Mouse (Mus musculus) embryonic facial prominence, embryonic 11.5 days (tissue): ENCODE data around the gene Nav2. TPM values are rescaled to one million over a fixed set of nuclear protein-coding genes. Genes with fewer than 3 reads are reported as not detected.

ENCODE experiments used
- ATAC-seq: fragments of 200-750 bp; cut with Nextera tagmentation; replicated peaks from 2 replicates; pipeline ENCODE4 v1.8.0; 2017; ENCODE audit warnings: low read depth; ENCODE audit not compliant: insufficient number of reproducible peaks, low FRiP score, low TSS enrichment
- DNase-seq: peaks from one replicate; pipeline ENCODE4 v3.0.0-alpha.2; 2015; ENCODE audit warnings: low spot score
- H3K27ac ChIP-seq: fragments of 300-500 bp; sonication (generic); replicated peaks from 2 replicates; pipeline ENCODE4 v1.5.1; 2014; ENCODE audit warnings: mild to moderate bottlenecking, low read depth, low read length, control low read depth
- H3K27me3 ChIP-seq: fragments of 300-500 bp; sonication (generic); 2 replicates; pipeline ENCODE4 v1.6.1; 2014; ENCODE audit warnings: mild to moderate bottlenecking, low read length, moderate library complexity, mixed read lengths; ENCODE audit not compliant: control insufficient read depth, insufficient read depth
- H3K36me3 ChIP-seq: fragments of 300-500 bp; sonication (generic); replicated peaks from 2 replicates; pipeline ENCODE4 v1.6.1; 2014; ENCODE audit warnings: low read depth, mild to moderate bottlenecking, low read length, moderate library complexity, mixed read lengths; ENCODE audit not compliant: control insufficient read depth, insufficient read depth
- H3K4me1 ChIP-seq: fragments of 300-500 bp; sonication (generic); 2 replicates; pipeline ENCODE4 v1.6.1; 2014; ENCODE audit warnings: low read length, mixed read lengths; ENCODE audit not compliant: control insufficient read depth, insufficient read depth
- H3K4me2 ChIP-seq: fragments of 300-500 bp; sonication (generic); 2 replicates; pipeline ENCODE4 v1.6.1; 2014; ENCODE audit warnings: low read depth, mild to moderate bottlenecking, control low read depth, low read length, moderate library complexity
- H3K4me3 ChIP-seq: fragments of 300-500 bp; sonication (generic); 2 replicates; pipeline ENCODE4 v1.5.1; 2014; ENCODE audit warnings: low read depth, low read length, control low read depth
- H3K9ac ChIP-seq: fragments of 300-500 bp; sonication (generic); replicated peaks from 2 replicates; pipeline ENCODE4 v1.6.1; 2014; ENCODE audit warnings: mild to moderate bottlenecking, control low read depth, low read length
- H3K9me3 ChIP-seq: fragments of 300-500 bp; sonication (generic); replicated peaks from 2 replicates; pipeline ENCODE4 v1.6.1; 2016; ENCODE audit warnings: mild to moderate bottlenecking, low read length, inconsistent platforms, mixed read lengths; ENCODE audit not compliant: control insufficient read depth
- WGBS: fragments of 180-500 bp; shearing (Covaris S2); extraction: QIAGEN DNeasy Blood & Tissue Kit; methylation state at CpG from one replicate; pipeline ENCODE4 v1.1.7; 2014; 5-methylcytosine and 5-hydroxymethylcytosine counted together
- polyA plus RNA-seq: library from polyadenylated mRNA; unstranded; fragments of >200 nt; fragmentation: Nextera tagmentation; extraction: Ambion mirVana; gene quantifications from 2 replicates; pipeline ENCODE4 v1.2.1, GENCODE M21; 2014

Gene Nav2
- polyA plus RNA-seq, 1 experiment from 2014 or later = 7.3 TPM

DNA sequence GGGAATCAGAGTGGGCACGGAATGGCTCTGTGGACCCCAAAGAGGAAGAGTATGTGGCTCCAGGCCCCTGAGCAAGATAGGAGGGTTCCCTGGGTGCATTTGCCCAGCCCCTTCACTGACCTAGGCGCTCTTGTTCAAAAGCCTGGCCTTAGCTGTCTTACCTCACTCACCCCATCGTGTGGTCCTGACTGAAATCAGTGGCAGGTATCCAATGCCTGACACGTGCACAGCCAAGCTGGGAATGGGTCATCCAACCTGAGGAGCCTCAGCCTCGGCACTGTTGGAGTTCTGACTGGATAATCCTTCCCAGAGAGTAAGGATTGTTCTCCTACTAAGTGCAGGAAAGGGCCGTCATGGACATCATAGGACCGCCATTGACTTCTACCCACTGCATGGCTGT, 485.3 kb downstream of the Nav2 start:
- Histone ChIP-seq H3K4me1 (no peaks in the 10 kb centered on the region; the same call in 1 of the 2 replicates), H3K4me2 (no peak overlapping the region), H3K9ac (no peak overlapping the region), H3K27ac (no peak overlapping the region), H3K9me3 (no peaks in the 10 kb centered on the region), H3K36me3 (no peaks in the 10 kb centered on the region), H3K4me3 (no peak overlapping the region), H3K27me3 (no peaks in the 10 kb centered on the region)
- DNase-seq (no peak), ATAC-seq (no peak)
- WGBS = 88% methylated on average over 7 of the region's 7 CpGs

DNA sequence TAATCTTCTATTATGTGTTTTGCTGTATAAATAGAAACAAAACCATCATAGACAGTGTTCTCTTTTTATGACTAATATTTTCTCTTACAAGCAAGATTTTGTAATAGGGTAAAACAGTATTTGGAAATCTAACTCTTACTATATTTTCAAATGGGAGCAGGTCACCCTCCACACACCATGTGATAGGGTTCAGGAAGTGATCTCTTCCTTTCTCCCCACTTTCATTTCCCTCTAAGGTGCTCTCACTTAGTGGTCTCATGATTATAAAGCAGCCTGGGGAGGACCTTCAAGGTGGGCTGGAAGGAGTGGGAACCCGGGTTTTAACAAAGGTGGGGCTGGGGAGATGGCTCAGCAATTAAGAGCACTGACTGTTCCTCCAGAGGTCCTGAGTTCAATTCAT, 487.7 kb downstream of the Nav2 start:
- Histone ChIP-seq H3K27me3 (no peaks in the 10 kb centered on the region), H3K4me3 (no peak overlapping the region), H3K9ac (no peak overlapping the region), H3K9me3 (no peaks in the 10 kb centered on the region), H3K4me1 (no peaks in the 10 kb centered on the region; the same call in 1 of the 2 replicates), H3K36me3 (no peaks in the 10 kb centered on the region), H3K27ac (no peak overlapping the region), H3K4me2 (no peak overlapping the region)
- ATAC-seq = no peak
- no peak for DNase-seq
- WGBS = 75% methylated on average over 1 of the region's 1 CpGs

DNA sequence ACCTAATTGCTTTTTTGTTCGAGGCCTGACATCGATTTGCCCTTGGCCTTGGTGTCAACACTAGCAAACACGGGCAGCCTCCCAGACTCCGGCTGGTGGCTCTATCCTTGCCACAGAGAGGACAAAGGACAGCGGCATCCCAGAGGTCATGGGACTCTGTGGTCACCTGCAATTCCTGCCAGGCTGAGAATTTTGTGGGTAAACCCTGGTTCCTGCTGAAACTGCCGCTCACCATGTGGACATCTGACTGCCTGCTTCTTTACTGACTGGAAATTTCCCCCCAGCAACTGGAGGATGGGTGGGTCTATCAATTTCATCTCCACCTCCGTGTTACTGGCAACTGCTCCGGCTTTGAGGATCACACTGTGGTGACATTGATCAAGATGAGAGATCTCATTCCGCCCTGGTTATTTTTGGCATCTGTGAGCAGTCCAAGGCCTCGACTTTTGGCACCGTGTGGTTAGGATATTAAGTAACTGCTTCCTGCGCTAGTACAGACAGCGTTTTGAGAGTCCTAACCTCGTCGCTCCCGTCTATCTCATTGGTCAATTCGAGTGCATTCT, 489.0 kb downstream of the Nav2 start:
- DNase-seq (no peak), ATAC-seq (no peak)
- H3K27ac ChIP-seq = no peak overlapping the region
- no peak overlapping the region for H3K4me3 ChIP-seq
- no peaks in the 10 kb centered on the region for H3K27me3 ChIP-seq
- 62% methylated on average over 17 of the region's 17 CpGs for WGBS
- H3K9me3 ChIP-seq = no peaks in the 10 kb centered on the region
- no peaks in the 10 kb centered on the region; the same call in 1 of the 2 replicates for H3K4me1 ChIP-seq
- no peak overlapping the region for H3K9ac ChIP-seq
- H3K36me3 ChIP-seq = no peaks in the 10 kb centered on the region
- H3K4me2 ChIP-seq = no peak overlapping the region

DNA sequence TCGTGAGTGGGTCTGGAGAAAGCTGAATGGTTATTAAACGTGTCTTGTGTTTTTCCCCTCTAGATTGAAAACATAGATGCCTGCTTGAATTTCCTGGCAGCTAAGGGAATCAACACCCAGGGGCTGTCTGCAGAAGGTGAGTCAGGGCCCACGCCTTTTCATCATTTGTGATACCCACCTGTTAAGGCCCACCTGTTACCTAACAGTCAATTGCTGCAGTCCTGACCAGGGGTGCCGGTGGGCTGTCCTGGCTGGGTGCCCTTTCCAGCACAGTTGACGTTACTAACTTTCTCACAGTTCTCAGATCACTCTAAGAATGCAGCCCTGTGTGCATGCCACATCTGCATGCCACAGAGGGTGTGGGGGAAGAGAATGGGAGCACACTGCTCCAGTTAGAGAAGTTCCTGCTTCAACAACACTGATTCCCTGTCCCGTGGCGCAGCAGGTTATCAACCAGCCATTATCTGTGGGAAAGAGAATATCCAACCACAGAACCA, 489.6 kb downstream of the Nav2 start:
- DNase-seq = no peak
- WGBS = 71% methylated on average over 7 of the region's 7 CpGs

DNA sequence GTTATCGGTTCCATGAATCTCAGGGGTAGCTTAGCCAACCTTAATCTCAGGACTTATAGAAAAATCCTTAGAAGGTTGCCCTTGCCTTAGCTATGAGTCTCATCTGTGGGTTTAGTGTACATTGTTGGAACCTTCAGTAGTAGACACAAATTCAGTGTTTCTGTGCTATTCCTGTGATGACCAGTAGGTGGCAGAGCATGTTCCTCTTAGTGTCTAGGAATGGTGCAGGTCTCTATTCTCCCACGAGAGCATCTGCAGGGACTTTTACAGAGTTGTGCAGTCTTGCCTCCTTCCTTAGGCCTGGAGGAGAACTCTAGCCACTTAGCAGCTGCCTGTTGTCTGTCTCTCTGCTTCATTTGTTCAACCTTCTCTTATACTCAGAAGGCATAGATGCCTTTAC, 490.8 kb downstream of the Nav2 start:
- Histone ChIP-seq H3K9ac (no peak overlapping the region), H3K4me3 (no peak overlapping the region), H3K27me3 (no peaks in the 10 kb centered on the region), H3K4me2 (no peak overlapping the region), H3K27ac (no peak overlapping the region), H3K36me3 (no peaks in the 10 kb centered on the region), H3K4me1 (no peaks in the 10 kb centered on the region; the same call in 1 of the 2 replicates), H3K9me3 (no peaks in the 10 kb centered on the region)
- peak; percentile 87 for DNase-seq
- ATAC-seq = no peak
- 42% methylated on average over 2 of the region's 2 CpGs for WGBS

More for the DNA sequence above, 489.6 kb downstream of the Nav2 start:
- Histone ChIP-seq H3K36me3 (no peaks in the 10 kb centered on the region), H3K4me2 (no peak overlapping the region), H3K9ac (no peak overlapping the region), H3K27me3 (no peaks in the 10 kb centered on the region), H3K27ac (no peak overlapping the region), H3K9me3 (no peaks in the 10 kb centered on the region), H3K4me3 (no peak overlapping the region), H3K4me1 (no peaks in the 10 kb centered on the region; the same call in 1 of the 2 replicates)
- no peak for ATAC-seq

DNA sequence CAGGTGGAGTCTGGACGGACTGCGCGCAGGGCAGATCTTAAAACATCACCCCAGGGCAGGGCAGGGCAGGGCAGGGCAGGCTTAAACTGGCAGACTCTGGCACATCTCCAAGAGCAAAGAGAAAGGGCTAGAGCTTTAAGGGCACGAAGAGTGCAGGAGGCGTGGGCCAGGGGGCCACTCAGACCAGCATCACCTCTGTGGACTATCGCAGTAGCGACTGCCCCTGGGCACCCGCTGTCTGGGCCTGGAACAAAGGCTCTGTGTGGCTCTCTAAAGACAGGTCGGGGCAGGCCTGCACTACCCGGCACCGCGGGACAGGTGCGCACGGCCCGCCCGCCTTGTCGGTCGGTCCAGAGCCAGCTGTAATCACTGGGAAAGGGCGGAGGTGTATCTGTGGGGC, 491.9 kb downstream of the Nav2 start:
- H3K4me2 ChIP-seq = no peak overlapping the region
- H3K4me3 ChIP-seq = no peak overlapping the region
- no peaks in the 10 kb centered on the region for H3K36me3 ChIP-seq
- H3K9ac ChIP-seq = no peak overlapping the region
- H3K27ac ChIP-seq = no peak overlapping the region
- no peak for ATAC-seq
- no peaks in the 10 kb centered on the region; the same call in 1 of the 2 replicates for H3K4me1 ChIP-seq
- H3K9me3 ChIP-seq = no peaks in the 10 kb centered on the region
- no peak for DNase-seq
- H3K27me3 ChIP-seq = no peaks in the 10 kb centered on the region
- 84% methylated on average over 19 of the region's 19 CpGs for whole genome bisulfite sequencing

DNA sequence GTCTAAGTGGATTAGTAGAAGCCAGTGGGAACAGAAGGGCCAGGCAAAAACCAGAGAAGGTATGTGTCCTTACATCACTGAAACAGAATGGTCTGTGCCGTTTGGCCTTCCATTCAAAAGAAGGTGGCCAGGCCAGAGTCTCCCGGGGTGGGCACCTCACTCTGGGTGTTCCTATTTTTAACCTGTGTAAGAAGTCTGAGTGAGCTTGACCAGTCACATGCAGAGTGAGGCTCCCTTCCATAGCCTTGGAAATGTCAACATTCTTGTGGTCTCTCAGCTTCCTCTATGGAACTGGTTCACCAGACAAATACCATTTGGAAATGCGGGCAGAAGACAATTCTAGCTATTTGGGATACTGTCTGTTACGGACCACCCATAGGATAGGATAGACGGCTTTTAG, 494.0 kb downstream of the Nav2 start:
- Histone ChIP-seq H3K36me3 (no peaks in the 10 kb centered on the region), H3K27me3 (no peaks in the 10 kb centered on the region), H3K27ac (no peak overlapping the region), H3K9ac (no peak overlapping the region), H3K4me1 (no peaks in the 10 kb centered on the region; the same call in 1 of the 2 replicates), H3K4me2 (no peak overlapping the region), H3K4me3 (no peak overlapping the region), H3K9me3 (no peaks in the 10 kb centered on the region)
- WGBS = 91% methylated on average over 5 of the region's 5 CpGs
- DNase-seq (no peak), ATAC-seq (no peak)

DNA sequence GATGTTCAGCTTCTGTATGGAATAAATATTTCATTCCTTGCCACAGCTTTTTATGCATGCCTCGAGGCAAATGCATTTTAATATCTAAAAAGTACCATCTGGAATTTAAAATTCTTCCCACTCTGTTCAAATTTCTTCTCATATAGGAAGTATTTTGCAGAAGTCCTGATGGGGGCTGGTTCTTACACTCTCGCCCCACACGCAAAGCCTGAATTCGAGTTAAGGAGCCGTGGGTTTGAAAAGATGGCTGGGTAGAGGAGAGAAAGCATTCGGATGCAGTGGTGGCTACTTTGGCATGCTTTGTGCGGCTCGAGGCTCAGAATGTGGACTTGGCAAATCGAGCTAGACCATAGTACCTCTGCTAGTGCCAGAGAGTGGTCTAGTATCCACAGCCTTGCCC, 499.2 kb downstream of the Nav2 start:
- no peak overlapping the region for H3K4me3 ChIP-seq
- no peaks in the 10 kb centered on the region for H3K36me3 ChIP-seq
- DNase-seq = no peak
- 87% methylated on average over 9 of the region's 9 CpGs for WGBS
- ATAC-seq = no peak
- H3K27me3 ChIP-seq = no peaks in the 10 kb centered on the region
- no peak overlapping the region for H3K4me2 ChIP-seq
- no peak overlapping the region for H3K9ac ChIP-seq
- H3K4me1 ChIP-seq = no peaks in the 10 kb centered on the region
- no peaks in the 10 kb centered on the region for H3K9me3 ChIP-seq
- no peak overlapping the region for H3K27ac ChIP-seq
